Mouse (Mus musculus) small intestine, adult 2 months (tissue): ENCODE measurements at regions not wholly inside any gene's neighbourhood (a gene's known extent, or its start where the extent isn't known, plus 50 kb on each side); places are given as distances from the start of the nearest gene placed in this dataset.

ENCODE experiments used
- CTCF ChIP-seq: fragments of 200-500 bp; IDR thresholded peaks from 2 replicates; pipeline ENCODE4 v1.5.1; 2012; ENCODE audit warnings: low read depth, mild to moderate bottlenecking, control low read depth, inconsistent platforms, low read length, moderate library complexity, mixed read lengths; ENCODE audit not compliant: insufficient replicate concordance, insufficient read length; ENCODE audit errors: extremely low read depth
- POLR2A ChIP-seq: fragments of 200-500 bp; IDR thresholded peaks from 2 replicates; pipeline ENCODE4 v1.6.1; 2012; ENCODE audit warnings: low read depth, mild to moderate bottlenecking, control low read depth, inconsistent platforms, low read length, moderate library complexity

DNA sequence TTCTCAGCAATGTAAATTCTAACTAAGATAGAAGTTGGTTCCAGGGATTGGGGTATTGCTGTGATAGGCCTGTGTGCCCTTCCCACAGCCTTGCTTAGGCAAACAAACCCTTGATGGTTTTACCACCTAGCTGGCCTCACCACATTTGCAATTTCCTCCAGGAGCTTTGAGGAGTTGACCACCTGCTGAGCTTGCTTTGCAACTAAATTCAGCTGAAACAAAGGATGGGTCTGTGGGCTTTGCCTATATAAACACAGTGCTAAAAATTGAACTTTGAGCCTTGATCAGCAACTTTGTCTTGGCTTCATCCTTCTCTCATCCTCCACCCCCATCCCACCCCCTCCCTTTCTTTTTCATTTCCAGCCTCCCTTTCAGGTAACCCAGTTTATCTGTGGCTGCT is 148.9 kb downstream of the Teddm3 start:
- TF ChIP-seq CTCF (no peak), POLR2A (no peak)
